Mouse (Mus musculus): ENCODE data around the gene Krtap5-4.
"Not testable (repeated sequence)": the region's sequence is repeated elsewhere in the genome, so short reads cannot be mapped to it uniquely, and the experiment has no call there.

Krtap5-4 gene

GRCm38 (mm10) chr7:142303249-142303648 is at the start of gene Krtap5-4:
Gene Krtap5-4, plus strand, starts transcription at chr7:142303549.
- no peak for DNase-seq

GRCm38 (mm10) chr7:142255517-142255916 is 47.8 kb upstream of the Krtap5-4 start:
- no peak for DNase-seq

- not testable (repeated sequence) for DNase-seq
Measured at GRCm38 (mm10) chr7:142258254-142258653, 45.1 kb upstream of the Krtap5-4 start, which contains the start of gene Gm2431. Gene Gm2431, minus strand, starts transcription at chr7:142258354.

GRCm38 (mm10) chr7:142274263-142274662 is 29.1 kb upstream of the Krtap5-4 start, which contains the start of gene Gm4559:
Gene Gm4559, minus strand, starts transcription at chr7:142274363.
- not testable (repeated sequence) for DNase-seq

- DNase-seq = not testable (repeated sequence)
Measured at GRCm38 (mm10) chr7:142278183-142278582, 25.2 kb upstream of the Krtap5-4 start.

- DNase-seq = not testable (repeated sequence)
Measured at GRCm38 (mm10) chr7:142279291-142279690, 24.1 kb upstream of the Krtap5-4 start.

- DNase-seq = peak; percentile 18
Measured at GRCm38 (mm10) chr7:142282847-142283246, 20.5 kb upstream of the Krtap5-4 start.

GRCm38 (mm10) chr7:142284023-142284591 is 19.2 kb upstream of the Krtap5-4 start:
- DNase-seq = peak; percentile 49

- peak; percentile 88 for DNase-seq
Measured at GRCm38 (mm10) chr7:142284615-142285080, 18.7 kb upstream of the Krtap5-4 start.

GRCm38 (mm10) chr7:142285130-142285835 is 18.1 kb upstream of the Krtap5-4 start:
- DNase-seq = peak; percentile 31

GRCm38 (mm10) chr7:142285910-142286612 is 17.3 kb upstream of the Krtap5-4 start:
- not testable (repeated sequence) for DNase-seq

- not testable (repeated sequence) for DNase-seq
Measured at GRCm38 (mm10) chr7:142293851-142294250, 9.5 kb upstream of the Krtap5-4 start.

- no peak for DNase-seq
Measured at GRCm38 (mm10) chr7:142295418-142295817, 7.9 kb upstream of the Krtap5-4 start.

GRCm38 (mm10) chr7:142296108-142296507 is 7.2 kb upstream of the Krtap5-4 start:
- DNase-seq = not testable (repeated sequence)

- not testable (repeated sequence) for DNase-seq
Measured at GRCm38 (mm10) chr7:142297018-142297417, 6.3 kb upstream of the Krtap5-4 start, which contains the start of gene Krtap5-1. Gene Krtap5-1, minus strand, starts transcription at chr7:142297118.

GRCm38 (mm10) chr7:142303929-142304328 is 580 bp downstream of the Krtap5-4 start:
- DNase-seq = not testable (repeated sequence)

GRCm38 (mm10) chr7:142314600-142315285 is 11.4 kb downstream of the Krtap5-4 start:
- no peak for DNase-seq

- DNase-seq = no peak
Measured at GRCm38 (mm10) chr7:142316558-142316957, 13.2 kb downstream of the Krtap5-4 start.

- no peak for DNase-seq
Measured at GRCm38 (mm10) chr7:142317216-142317615, 13.9 kb downstream of the Krtap5-4 start.

GRCm38 (mm10) chr7:142319124-142319523 is 15.8 kb downstream of the Krtap5-4 start:
- DNase-seq = no peak

- no peak for DNase-seq
Measured at GRCm38 (mm10) chr7:142320906-142321305, 17.6 kb downstream of the Krtap5-4 start.

- not testable (repeated sequence) for DNase-seq
Measured at GRCm38 (mm10) chr7:142321637-142322306, 18.4 kb downstream of the Krtap5-4 start.

Data from kidney, adult 11 months (tissue).